Mouse (Mus musculus) liver, postnatal 0 days (tissue): ENCODE results near the gene Znrf3.

Experiments
- CTCF ChIP-seq: sonication (generic); IDR thresholded peaks from 2 replicates; pipeline ENCODE4 v1.5.1; 2016; ENCODE audit warnings: antibody characterized with exemption, low read depth
- EP300 ChIP-seq: IDR thresholded peaks from 2 replicates; pipeline ENCODE4 v1.6.1; 2016; ENCODE audit warnings: antibody characterized with exemption, low read depth, mild to moderate bottlenecking

DNA sequence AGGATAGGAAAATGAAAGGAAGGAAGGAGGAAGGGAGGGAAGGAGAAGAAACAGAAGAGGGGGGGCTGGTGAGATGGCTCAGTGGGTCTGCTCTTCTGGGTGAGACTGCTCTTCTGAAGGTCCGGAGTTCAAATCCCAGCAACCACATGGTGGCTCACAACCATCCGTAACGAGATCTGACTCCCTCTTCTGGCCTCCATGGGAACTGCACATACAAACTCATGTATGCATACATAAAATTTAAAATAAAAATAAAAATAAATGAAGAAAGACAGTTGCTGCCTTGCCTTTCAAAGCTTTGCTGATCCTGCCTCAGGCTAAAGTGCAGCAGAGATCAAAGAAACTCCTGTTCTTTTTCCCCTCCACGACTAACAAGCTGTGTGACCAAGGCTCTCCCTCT, 6.7 kb upstream of the Znrf3 start:
- TF ChIP-seq EP300: no peak
- TF ChIP-seq CTCF: peak; percentile 38
